Comparison of ENCODE assay signal across 9 mouse cellular contexts in genomic region chr5:106825301-106825853, GRCm38 (mm10).
DNase-seq lines count a peak whose midpoint lies in the region; ATAC-seq and TF ChIP-seq lines count a peak whose summit lies in the region.
"Had no signal": no experiment of that assay in that cellular context is flagged by ENCODE, and none has a peak within 500 bp of the region (broad histone marks: within the 10 kb centered on the region; RNA-seq: fewer than 3 reads in every experiment).

No protein-coding gene starts in this region.

- peak overlapping the region; percentile 5; the same call in 1 of the 2 replicates for H3K9ac ChIP-seq in hindbrain, embryonic 11.5 days (ENCODE audit: low read depth, low read length)

- peak; percentile 17 to 20 for DNase-seq in left cerebral cortex, adult 2 months (ENCODE audit: extremely low spot score in 1 of 2, low spot score in 2 of 2)
- DNase-seq in left cerebral cortex, adult 11 months (ENCODE audit: low spot score), result no peak
- peak; percentile 48 for DNase-seq in embryo, embryonic 9.5 days (ENCODE audit: extremely low spot score)
- peak; percentile 62 for DNase-seq in hindbrain, embryonic 11.5 days (ENCODE audit: low spot score)
- peak; percentile 48 for DNase-seq in limb, embryonic 10.5 days (ENCODE audit: low spot score)
- DNase-seq in midbrain, embryonic 10.5 days (ENCODE audit: low spot score), result peak; percentile 56
- DNase-seq in urinary bladder, postnatal 25 days (ENCODE audit: low spot score), result no peak

- intact Hi-C loops in left cerebral cortex, adult 2 months (cut with DNase I), result no loop called here

- no peaks in the 10 kb centered on the region for H3K36me3 ChIP-seq in hindbrain, embryonic 11.5 days (ENCODE audit: control insufficient read depth, insufficient read depth, low read length)
- no peaks in the 10 kb centered on the region for H3K36me3 ChIP-seq in limb, embryonic 10.5 days
- H3K36me3 ChIP-seq in midbrain, embryonic 10.5 days, result no peaks in the 10 kb centered on the region
- H3K36me3 ChIP-seq in small intestine, adult 2 months (ENCODE audit: control insufficient read depth, insufficient read depth, low read length), result no peaks in the 10 kb centered on the region

- no peaks in the 10 kb centered on the region for H3K27me3 ChIP-seq in hindbrain, embryonic 11.5 days (ENCODE audit: control insufficient read depth, insufficient read depth, low read length)
- H3K27me3 ChIP-seq in limb, embryonic 10.5 days (ENCODE audit: low read depth, poor library complexity, severe bottlenecking), result peaks cover 12% of the 10 kb centered on the region; the same call in 1 of the 2 replicates
- H3K27me3 ChIP-seq in midbrain, embryonic 10.5 days (ENCODE audit: low read depth, poor library complexity, severe bottlenecking), result peaks cover 21% of the 10 kb centered on the region
- peaks cover 5% of the 10 kb centered on the region; the same call in 1 of the 2 replicates for H3K27me3 ChIP-seq in small intestine, adult 2 months (ENCODE audit: control insufficient read depth, insufficient read depth, low read length)

- no peaks in the 10 kb centered on the region for H3K9me3 ChIP-seq in hindbrain, embryonic 11.5 days (ENCODE audit: control insufficient read depth, low read length)
- no peaks in the 10 kb centered on the region for H3K9me3 ChIP-seq in limb, embryonic 10.5 days (replicated peaks)
- H3K9me3 ChIP-seq in midbrain, embryonic 10.5 days (replicated peaks), result no peaks in the 10 kb centered on the region; the same call in 1 of the 2 replicates

- H3K4me1 ChIP-seq in hindbrain, embryonic 11.5 days (replicated peaks; ENCODE audit: control insufficient read depth, insufficient read depth, low read length), result no peaks in the 10 kb centered on the region
- H3K4me1 ChIP-seq in limb, embryonic 10.5 days, result peaks cover 7% of the 10 kb centered on the region
- peaks cover 13% of the 10 kb centered on the region for H3K4me1 ChIP-seq in midbrain, embryonic 10.5 days
- H3K4me1 ChIP-seq in small intestine, adult 2 months (ENCODE audit: control insufficient read depth, insufficient read depth, insufficient read length, low read length), result no peaks in the 10 kb centered on the region; the same call in 1 of the 2 replicates

- peak overlapping the region; percentile 41 for H3K4me3 ChIP-seq in left cerebral cortex, adult 2 months
- H3K4me3 ChIP-seq in hindbrain, embryonic 11.5 days (ENCODE audit: low read depth, low read length), result peak overlapping the region; percentile 30
- peak overlapping the region; percentile 45 for H3K4me3 ChIP-seq in limb, embryonic 10.5 days
- H3K4me3 ChIP-seq in midbrain, embryonic 10.5 days, result peak overlapping the region; percentile 56
- H3K4me3 ChIP-seq in small intestine, adult 2 months (ENCODE audit: low read depth, low read length), result peak overlapping the region; percentile 45
- H3K4me3 ChIP-seq: myocyte had no signal

- H3K4me2 ChIP-seq in hindbrain, embryonic 11.5 days (replicated peaks; ENCODE audit: low read depth, low read length), result peak overlapping the region; percentile 48

- 9% methylated on average over 19 of the region's 19 CpGs for WGBS in hindbrain, embryonic 11.5 days
- 24% methylated on average over 19 of the region's 19 CpGs for WGBS in limb, embryonic 10.5 days
- 22% methylated on average over 19 of the region's 19 CpGs for WGBS in midbrain, embryonic 10.5 days
- WGBS in small intestine, adult 2 months, result 14% methylated on average over 19 of the region's 19 CpGs

- ATAC-seq in hindbrain, embryonic 11.5 days (ENCODE audit: low FRiP score), result peak; percentile 76

- no peak for TF ChIP-seq POLR2A in small intestine, adult 2 months (IDR thresholded peaks at IDR 0.05; ENCODE audit: low read depth, low read length)

- TF ChIP-seq CTCF in left cerebral cortex, adult 2 months (IDR thresholded peaks at IDR 0.05), result no peak
- TF ChIP-seq CTCF in small intestine, adult 2 months (IDR thresholded peaks at IDR 0.05; ENCODE audit: extremely low read depth, insufficient read length, insufficient replicate concordance, low read depth, low read length), result no peak

- no peak overlapping the region for H3K27ac ChIP-seq in left cerebral cortex, adult 2 months
- H3K27ac ChIP-seq in hindbrain, embryonic 11.5 days (ENCODE audit: low read depth, low read length), result peak overlapping the region; percentile 10; the same call in 1 of the 2 replicates
- peak overlapping the region; percentile 25; the same call in 1 of the 2 replicates for H3K27ac ChIP-seq in limb, embryonic 10.5 days
- peak overlapping the region; percentile 80 for H3K27ac ChIP-seq in midbrain, embryonic 10.5 days (replicated peaks)
- H3K27ac ChIP-seq in small intestine, adult 2 months (ENCODE audit: insufficient read depth, low read depth, low read length), result no peak overlapping the region

Comparison
In these comparisons a context has a peak if more than half of its experiments do, and no peak if none do; other contexts are left out.
1. DNase-seq: peak in left cerebral cortex, adult 2 months (2 of 2), embryo, embryonic 9.5 days (single experiment), hindbrain, embryonic 11.5 days (single experiment), limb, embryonic 10.5 days (single experiment) and midbrain, embryonic 10.5 days (single experiment); none in left cerebral cortex, adult 11 months (single experiment) and urinary bladder, postnatal 25 days (single experiment).
2. H3K27ac ChIP-seq: peak in hindbrain, embryonic 11.5 days (single experiment), limb, embryonic 10.5 days (single experiment) and midbrain, embryonic 10.5 days (single experiment); none in left cerebral cortex, adult 2 months (single experiment) and small intestine, adult 2 months (single experiment).
3. Peak in every context shown above with its lines, with median percentiles within 50 percentile points of each other: H3K4me3 ChIP-seq.